Mouse (Mus musculus) liver, embryonic 14.5 days (tissue): ENCODE data around the gene Clk1. TPM values are rescaled to one million over a fixed set of nuclear protein-coding genes. Genes with fewer than 3 reads are reported as not detected.

ENCODE experiments used
- ATAC-seq: fragments of 200-750 bp; cut with Nextera tagmentation; 2 replicates; pipeline ENCODE4 v1.8.0; 2017; ENCODE audit warnings: moderate number of reproducible peaks, mild to moderate bottlenecking, moderate library complexity; ENCODE audit not compliant: insufficient read depth
- DNase-seq, 3 experiments: peaks; one replicate each; pipeline ENCODE4 v3.0.0-alpha.2; 2012 to 2013; ENCODE audit warnings: low read depth in 3 of 3, low spot score in 3 of 3
- H3K27ac ChIP-seq: fragments of 300-500 bp; sonication (generic); 2 replicates; pipeline ENCODE4 v1.5.1; 2014; ENCODE audit warnings: moderate library complexity, mild to moderate bottlenecking, control low read depth, inconsistent platforms
- H3K27me3 ChIP-seq: fragments of 300-500 bp; sonication (generic); 2 replicates; pipeline ENCODE4 v1.6.1; 2014; ENCODE audit warnings: mild to moderate bottlenecking, low read length, moderate library complexity; ENCODE audit not compliant: control insufficient read depth, insufficient read depth
- H3K36me3 ChIP-seq: fragments of 300-500 bp; sonication (generic); replicated peaks from 2 replicates; pipeline ENCODE4 v1.6.1; 2014; ENCODE audit warnings: low read depth; ENCODE audit not compliant: control insufficient read depth, insufficient read depth
- H3K4me1 ChIP-seq, 2 experiments: fragments of 200-500 bp in 1 of 2; fragments of 300-500 bp in 1 of 2; sonication (generic) in 1 of 2; replicated peaks; 2 replicates each; pipeline ENCODE4 v1.6.1; 2012 to 2014; ENCODE audit warnings: antibody characterized with exemption in 1 of 2, inconsistent platforms in 1 of 2, low read length in 1 of 2; ENCODE audit not compliant: control insufficient read depth in 2 of 2, insufficient read depth in 2 of 2
- H3K4me2 ChIP-seq: fragments of 300-500 bp; sonication (generic); 2 replicates; pipeline ENCODE4 v1.6.1; 2014; ENCODE audit warnings: low read depth, mild to moderate bottlenecking, control low read depth, moderate library complexity
- H3K4me3 ChIP-seq, 2 experiments: fragments of 200-500 bp in 1 of 2; fragments of 300-500 bp in 1 of 2; sonication (generic) in 1 of 2; 2 replicates each; pipeline ENCODE4 v1.5.1; 2012 to 2014; ENCODE audit warnings: low read depth in 2 of 2, low read length in 2 of 2, mild to moderate bottlenecking in 2 of 2, control low read depth in 1 of 2, inconsistent platforms in 1 of 2, moderate library complexity in 1 of 2; ENCODE audit not compliant: insufficient read depth in 1 of 2
- H3K9ac ChIP-seq: fragments of 300-500 bp; sonication (generic); replicated peaks from 2 replicates; pipeline ENCODE4 v1.6.1; 2014; ENCODE audit warnings: mild to moderate bottlenecking, control low read depth, moderate library complexity
- H3K9me3 ChIP-seq: fragments of 300-500 bp; sonication (generic); 2 replicates; pipeline ENCODE4 v1.6.1; 2016; ENCODE audit warnings: low read length, mixed read lengths; ENCODE audit not compliant: control insufficient read depth
- CTCF ChIP-seq: IDR thresholded peaks from 2 replicates; pipeline ENCODE4 v1.5.1; 2016; ENCODE audit warnings: antibody characterized with exemption, low read depth, control low read depth
- EP300 ChIP-seq: IDR thresholded peaks from 2 replicates; pipeline ENCODE4 v1.6.1; 2016; ENCODE audit warnings: antibody characterized with exemption, low read depth
- WGBS: fragments of 180-500 bp; shearing (Covaris S2); extraction: QIAGEN DNeasy Blood & Tissue Kit; methylation state at CpG from one replicate; pipeline ENCODE4 v1.1.7; 2014; ENCODE audit not compliant: insufficient replicate concordance; 5-methylcytosine and 5-hydroxymethylcytosine counted together
- polyA plus RNA-seq, 2 experiments: library from polyadenylated mRNA; depleted of rRNA in 1 of 2; stranded (reverse) in 1 of 2; unstranded in 1 of 2; fragments of >200 nt; fragmentation: Nextera tagmentation in 1 of 2; extraction: Ambion mirVana in 1 of 2; gene quantifications; 2 replicates each; pipeline versions ENCODE4 v1.2.1 to v1.2.3; 2012 to 2014

Gene Clk1
- polyA plus RNA-seq, 2 experiments = 69.3 to 97.9 TPM

DNA sequence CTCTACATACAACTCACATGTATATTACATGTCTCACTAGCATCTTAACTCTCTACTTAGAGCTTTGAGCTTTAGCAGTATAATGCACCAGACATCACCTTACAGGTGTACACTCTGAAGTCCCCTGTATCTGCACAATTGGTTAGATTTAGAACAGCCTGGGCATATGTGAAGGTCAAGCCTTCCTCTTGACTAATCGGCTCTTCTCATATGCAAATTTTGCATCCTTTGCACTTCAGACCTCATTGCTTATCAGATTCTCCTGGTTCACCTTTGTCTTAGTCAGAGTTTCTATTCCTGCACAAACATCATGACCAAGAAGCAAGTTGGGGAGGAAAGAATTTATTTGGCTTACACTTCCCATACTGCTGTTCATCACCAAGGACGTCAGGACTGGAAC lies 54.1 kb downstream of the Clk1 start:
- DNase-seq (no peak), ATAC-seq (no peak)
- no peak overlapping the region for H3K27ac ChIP-seq
- no peak overlapping the region for H3K9ac ChIP-seq
- H3K36me3 ChIP-seq = no peaks in the 10 kb centered on the region
- WGBS = 45% methylated on average over 2 of the region's 2 CpGs
- no peak for TF ChIP-seq EP300
- no peak for TF ChIP-seq CTCF
- no peaks in the 10 kb centered on the region for H3K9me3 ChIP-seq
- no peaks in the 10 kb centered on the region for H3K4me1 ChIP-seq
- no peak overlapping the region for H3K4me2 ChIP-seq
- H3K4me3 ChIP-seq = no peak overlapping the region
- H3K27me3 ChIP-seq = no peaks in the 10 kb centered on the region

DNA sequence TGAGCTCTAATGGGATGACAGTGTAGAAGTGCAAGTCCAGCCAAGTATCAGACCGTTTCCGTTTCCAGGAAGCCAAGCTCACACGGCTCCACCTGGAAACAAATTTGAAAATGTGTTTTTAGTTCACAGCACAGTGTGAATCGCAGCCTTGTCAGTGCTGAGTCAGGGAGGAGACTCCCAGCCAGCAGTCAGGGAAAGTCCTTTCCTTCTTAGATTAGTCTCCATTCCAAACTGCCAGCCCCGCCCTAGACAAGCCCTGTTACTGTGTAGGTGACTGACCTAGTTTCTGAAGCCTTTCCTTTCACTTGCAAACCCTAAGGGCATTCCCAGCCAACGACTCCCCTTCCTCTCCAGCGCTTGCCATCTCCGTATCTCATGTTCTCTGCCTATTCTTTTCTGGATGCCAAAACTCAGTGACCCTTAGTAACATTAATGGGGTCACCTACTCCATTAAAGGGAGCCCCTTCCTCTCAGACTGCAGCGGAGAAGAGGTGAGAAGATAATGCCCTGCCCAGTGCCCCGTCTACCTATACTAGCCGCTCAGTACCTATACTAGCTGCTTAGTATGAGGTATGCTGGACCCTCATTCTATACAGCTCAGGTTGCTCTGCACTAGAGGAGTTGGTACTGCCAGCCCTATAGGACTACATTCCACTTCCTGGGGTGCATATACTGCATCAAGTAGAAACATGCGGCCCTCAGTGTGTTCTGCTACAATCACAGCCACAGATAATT lies 57.0 kb downstream of the Clk1 start:
- Histone ChIP-seq H3K4me2 (no peak overlapping the region), H3K27me3 (no peaks in the 10 kb centered on the region), H3K36me3 (no peaks in the 10 kb centered on the region), H3K4me3 (no peak overlapping the region), H3K9ac (no peak overlapping the region), H3K9me3 (no peaks in the 10 kb centered on the region), H3K4me1 (no peaks in the 10 kb centered on the region), H3K27ac (no peak overlapping the region)
- no peak for TF ChIP-seq CTCF
- TF ChIP-seq EP300 = no peak
- DNase-seq (no peak), ATAC-seq (no peak)
- 65% methylated on average over 12 of the region's 12 CpGs for WGBS

DNA sequence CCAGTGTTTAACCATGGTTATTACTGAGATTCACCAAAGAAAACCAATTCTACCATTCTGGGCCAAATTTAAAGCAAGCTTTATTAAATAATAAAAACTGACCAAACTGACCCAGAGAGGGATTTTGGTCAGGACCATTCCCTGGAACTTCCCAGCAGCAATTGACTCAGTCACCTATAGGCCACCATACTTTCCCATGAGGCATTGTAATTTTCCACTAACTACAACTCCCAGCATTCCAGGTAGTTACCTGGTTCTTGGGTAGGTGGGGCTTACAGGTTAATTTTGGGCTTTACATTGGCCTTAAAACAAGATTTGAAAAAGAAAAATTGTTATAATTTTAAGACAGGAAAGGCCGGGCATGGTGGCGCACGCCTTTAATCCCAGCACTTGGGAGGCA lies 58.0 kb downstream of the Clk1 start:
- no peak for ATAC-seq
- Histone ChIP-seq H3K9me3 (no peaks in the 10 kb centered on the region), H3K27ac (no peak overlapping the region), H3K4me1 (no peaks in the 10 kb centered on the region), H3K27me3 (no peaks in the 10 kb centered on the region), H3K36me3 (no peaks in the 10 kb centered on the region), H3K4me3 (no peak overlapping the region), H3K4me2 (no peak overlapping the region), H3K9ac (no peak overlapping the region)
- 89% methylated on average over 3 of the region's 3 CpGs for WGBS
- TF ChIP-seq CTCF (no peak), EP300 (no peak)
- DNase-seq = no peak

DNA sequence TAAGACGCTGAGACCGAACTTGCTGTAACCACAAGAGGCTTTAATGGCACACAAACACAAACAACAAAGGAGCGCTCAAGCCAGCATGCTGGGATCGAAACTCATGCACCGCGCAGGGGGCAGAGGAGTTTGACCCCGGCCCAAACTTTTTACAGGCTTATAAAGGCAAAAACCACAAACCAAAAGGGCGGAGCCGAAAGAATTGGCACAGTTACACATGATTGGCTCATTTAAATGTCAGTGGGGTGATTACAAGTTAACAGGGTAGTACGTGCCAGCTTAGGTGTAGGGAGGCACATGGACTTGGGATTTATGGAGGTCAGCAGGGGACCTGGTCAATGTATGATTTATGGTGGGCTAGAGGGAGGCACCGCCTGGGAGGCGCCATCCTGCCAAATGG lies 59.3 kb downstream of the Clk1 start:
- WGBS = 81% methylated on average over 12 of the region's 12 CpGs
- no peaks in the 10 kb centered on the region for H3K9me3 ChIP-seq
- no peak overlapping the region for H3K4me2 ChIP-seq
- no peaks in the 10 kb centered on the region for H3K36me3 ChIP-seq
- H3K27ac ChIP-seq = no peak overlapping the region
- no peaks in the 10 kb centered on the region for H3K4me1 ChIP-seq
- H3K4me3 ChIP-seq = no peak overlapping the region
- TF ChIP-seq CTCF (no peak), EP300 (no peak)
- no peak overlapping the region for H3K9ac ChIP-seq
- H3K27me3 ChIP-seq = no peaks in the 10 kb centered on the region
- DNase-seq (no peak), ATAC-seq (no peak)

DNA sequence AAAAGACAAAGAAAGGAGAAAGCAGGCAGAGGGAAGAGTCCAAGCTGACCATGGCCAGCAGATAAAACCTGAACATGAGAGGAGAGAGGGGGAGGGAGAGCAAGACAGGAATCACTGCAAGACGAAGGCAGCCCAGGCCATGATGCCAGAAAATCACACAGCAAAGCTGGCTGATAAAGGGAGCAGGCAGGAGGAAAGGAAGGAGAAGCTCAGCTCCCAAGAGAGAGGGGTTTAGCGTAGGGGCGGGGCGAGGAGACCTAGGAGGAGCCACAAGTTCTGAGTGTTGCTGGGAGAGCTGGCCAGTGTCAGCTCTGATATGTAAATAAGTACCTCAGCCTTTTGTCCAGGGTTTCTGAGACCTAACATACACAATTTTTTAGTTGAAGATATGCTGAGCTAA lies 61.6 kb downstream of the Clk1 start:
- Histone ChIP-seq H3K9me3 (no peaks in the 10 kb centered on the region), H3K4me2 (no peak overlapping the region), H3K36me3 (no peaks in the 10 kb centered on the region), H3K27me3 (no peaks in the 10 kb centered on the region), H3K4me1 (no peaks in the 10 kb centered on the region), H3K27ac (no peak overlapping the region), H3K4me3 (no peak overlapping the region), H3K9ac (no peak overlapping the region)
- 36% methylated on average over 4 of the region's 4 CpGs for WGBS
- TF ChIP-seq CTCF = no peak
- TF ChIP-seq EP300 = no peak
- DNase-seq (no peak), ATAC-seq (no peak)

Other genes starting within 250 kb of the Clk1 start
- 0.10 and 0.75 TPM in 2 replicates for gene Aox4, start 213.7 kb downstream of the Clk1 start, polyA plus RNA-seq (2012; rRNA removed)
- 0.22 and 0.25 TPM in 2 replicates for gene Aox4, start 213.7 kb downstream of the Clk1 start, polyA plus RNA-seq (2014; fragmentation: Nextera tagmentation; extraction: Ambion mirVana)
- gene Aox2, start 145.7 kb downstream of the Clk1 start, polyA plus RNA-seq (2012; rRNA removed) = 0.01 TPM in 1 of 2 replicates, not detected in the other
- not detected in 2 replicates for gene Aox2, start 145.7 kb downstream of the Clk1 start, polyA plus RNA-seq (2014; fragmentation: Nextera tagmentation; extraction: Ambion mirVana)
- gene Bzw1, start 31.2 kb downstream of the Clk1 start, polyA plus RNA-seq (2012; rRNA removed) = 25.8 and 38.3 TPM in 2 replicates
- gene Bzw1, start 31.2 kb downstream of the Clk1 start, polyA plus RNA-seq (2014; fragmentation: Nextera tagmentation; extraction: Ambion mirVana) = 152 and 153 TPM in 2 replicates
- gene Nif3l1, start 21.1 kb upstream of the Clk1 start, polyA plus RNA-seq (2012; rRNA removed) = 10.3 and 10.7 TPM in 2 replicates
- 16.5 and 18.0 TPM in 2 replicates for gene Nif3l1, start 21.1 kb upstream of the Clk1 start, polyA plus RNA-seq (2014; fragmentation: Nextera tagmentation; extraction: Ambion mirVana)
- gene Ppil3, start 21.4 kb upstream of the Clk1 start, polyA plus RNA-seq (2012; rRNA removed) = 12.1 and 18.6 TPM in 2 replicates
- gene Ppil3, start 21.4 kb upstream of the Clk1 start, polyA plus RNA-seq (2014; fragmentation: Nextera tagmentation; extraction: Ambion mirVana) = 29.8 and 31.0 TPM in 2 replicates
- 17.7 and 21.2 TPM in 2 replicates for gene Orc2, start 81.0 kb upstream of the Clk1 start, polyA plus RNA-seq (2012; rRNA removed)
- gene Orc2, start 81.0 kb upstream of the Clk1 start, polyA plus RNA-seq (2014; fragmentation: Nextera tagmentation; extraction: Ambion mirVana) = 39.0 and 40.0 TPM in 2 replicates
- 0.63 and 0.95 TPM in 2 replicates for gene Fam126b, start 162.3 kb upstream of the Clk1 start, polyA plus RNA-seq (2012; rRNA removed)
- gene Fam126b, start 162.3 kb upstream of the Clk1 start, polyA plus RNA-seq (2014; fragmentation: Nextera tagmentation; extraction: Ambion mirVana) = 2.4 and 2.9 TPM in 2 replicates
- 43.5 and 93.3 TPM in 2 replicates for gene Ndufb3, start 162.3 kb upstream of the Clk1 start, polyA plus RNA-seq (2012; rRNA removed)
- gene Ndufb3, start 162.3 kb upstream of the Clk1 start, polyA plus RNA-seq (2014; fragmentation: Nextera tagmentation; extraction: Ambion mirVana) = 118 and 123 TPM in 2 replicates